Mouse (Mus musculus) liver, embryonic 14.5 days (tissue): ENCODE measurements at regions not wholly inside any gene's neighbourhood (a gene's known extent, or its start where the extent isn't known, plus 50 kb on each side); places are given as distances from the start of the nearest gene placed in this dataset.
"Not testable (repeated sequence)": the region's sequence is repeated elsewhere in the genome, so short reads cannot be mapped to it uniquely, and the experiment has no call there.

Experiments used
- ATAC-seq: fragments of 200-750 bp; cut with Nextera tagmentation; 2 replicates; pipeline ENCODE4 v1.8.0; 2017; ENCODE audit warnings: moderate number of reproducible peaks, mild to moderate bottlenecking, moderate library complexity; ENCODE audit not compliant: insufficient read depth
- DNase-seq, 3 experiments: peaks; one replicate each; pipeline ENCODE4 v3.0.0-alpha.2; 2012 to 2013; ENCODE audit warnings: low read depth in 3 of 3, low spot score in 3 of 3
- H3K27ac ChIP-seq: fragments of 300-500 bp; sonication (generic); 2 replicates; pipeline ENCODE4 v1.5.1; 2014; ENCODE audit warnings: moderate library complexity, mild to moderate bottlenecking, control low read depth, inconsistent platforms
- H3K27me3 ChIP-seq: fragments of 300-500 bp; sonication (generic); 2 replicates; pipeline ENCODE4 v1.6.1; 2014; ENCODE audit warnings: mild to moderate bottlenecking, low read length, moderate library complexity; ENCODE audit not compliant: control insufficient read depth, insufficient read depth
- H3K36me3 ChIP-seq: fragments of 300-500 bp; sonication (generic); replicated peaks from 2 replicates; pipeline ENCODE4 v1.6.1; 2014; ENCODE audit warnings: low read depth; ENCODE audit not compliant: control insufficient read depth, insufficient read depth
- H3K4me1 ChIP-seq, 2 experiments: fragments of 200-500 bp in 1 of 2; fragments of 300-500 bp in 1 of 2; sonication (generic) in 1 of 2; replicated peaks; 2 replicates each; pipeline ENCODE4 v1.6.1; 2012 to 2014; ENCODE audit warnings: antibody characterized with exemption in 1 of 2, inconsistent platforms in 1 of 2, low read length in 1 of 2; ENCODE audit not compliant: control insufficient read depth in 2 of 2, insufficient read depth in 2 of 2
- H3K4me2 ChIP-seq: fragments of 300-500 bp; sonication (generic); 2 replicates; pipeline ENCODE4 v1.6.1; 2014; ENCODE audit warnings: low read depth, mild to moderate bottlenecking, control low read depth, moderate library complexity
- H3K4me3 ChIP-seq, 2 experiments: fragments of 200-500 bp in 1 of 2; fragments of 300-500 bp in 1 of 2; sonication (generic) in 1 of 2; 2 replicates each; pipeline ENCODE4 v1.5.1; 2012 to 2014; ENCODE audit warnings: low read depth in 2 of 2, low read length in 2 of 2, mild to moderate bottlenecking in 2 of 2, control low read depth in 1 of 2, inconsistent platforms in 1 of 2, moderate library complexity in 1 of 2; ENCODE audit not compliant: insufficient read depth in 1 of 2
- H3K9ac ChIP-seq: fragments of 300-500 bp; sonication (generic); replicated peaks from 2 replicates; pipeline ENCODE4 v1.6.1; 2014; ENCODE audit warnings: mild to moderate bottlenecking, control low read depth, moderate library complexity
- H3K9me3 ChIP-seq: fragments of 300-500 bp; sonication (generic); 2 replicates; pipeline ENCODE4 v1.6.1; 2016; ENCODE audit warnings: low read length, mixed read lengths; ENCODE audit not compliant: control insufficient read depth
- CTCF ChIP-seq: IDR thresholded peaks from 2 replicates; pipeline ENCODE4 v1.5.1; 2016; ENCODE audit warnings: antibody characterized with exemption, low read depth, control low read depth
- EP300 ChIP-seq: IDR thresholded peaks from 2 replicates; pipeline ENCODE4 v1.6.1; 2016; ENCODE audit warnings: antibody characterized with exemption, low read depth
- WGBS: fragments of 180-500 bp; shearing (Covaris S2); extraction: QIAGEN DNeasy Blood & Tissue Kit; methylation state at CpG from one replicate; pipeline ENCODE4 v1.1.7; 2014; ENCODE audit not compliant: insufficient replicate concordance; 5-methylcytosine and 5-hydroxymethylcytosine counted together

DNA sequence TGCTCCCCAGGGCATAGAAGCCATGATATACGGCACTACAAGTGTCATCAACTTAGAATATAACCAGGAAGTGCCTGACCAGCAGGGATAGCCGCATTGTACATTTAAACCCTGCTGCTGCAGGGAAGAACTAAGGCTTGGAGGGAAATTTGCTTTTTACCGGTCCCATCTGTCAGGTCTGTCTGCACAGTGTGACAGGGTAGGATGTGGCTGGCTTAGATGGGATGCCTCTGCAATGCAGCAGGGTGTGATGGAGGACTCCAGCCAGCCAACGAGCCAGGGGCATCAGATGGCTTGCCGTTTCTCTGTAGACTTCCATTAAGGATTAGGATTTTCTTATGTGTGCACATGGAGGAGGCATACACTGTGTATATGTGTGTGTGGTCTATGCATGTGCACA is 426.2 kb upstream of the Auts2 start:
- WGBS, result 64% methylated on average over 5 of the region's 5 CpGs
- H3K4me2 ChIP-seq, result no peak overlapping the region
- TF ChIP-seq CTCF (no peak), EP300 (no peak)
- ATAC-seq, result no peak
- no peaks in the 10 kb centered on the region for H3K27me3 ChIP-seq
- no peak overlapping the region for H3K9ac ChIP-seq
- no peak overlapping the region for H3K4me3 ChIP-seq
- no peaks in the 10 kb centered on the region for H3K4me1 ChIP-seq
- no peaks in the 10 kb centered on the region for H3K36me3 ChIP-seq
- no peaks in the 10 kb centered on the region for H3K9me3 ChIP-seq
- no peak for DNase-seq
- H3K27ac ChIP-seq, result no peak overlapping the region

DNA sequence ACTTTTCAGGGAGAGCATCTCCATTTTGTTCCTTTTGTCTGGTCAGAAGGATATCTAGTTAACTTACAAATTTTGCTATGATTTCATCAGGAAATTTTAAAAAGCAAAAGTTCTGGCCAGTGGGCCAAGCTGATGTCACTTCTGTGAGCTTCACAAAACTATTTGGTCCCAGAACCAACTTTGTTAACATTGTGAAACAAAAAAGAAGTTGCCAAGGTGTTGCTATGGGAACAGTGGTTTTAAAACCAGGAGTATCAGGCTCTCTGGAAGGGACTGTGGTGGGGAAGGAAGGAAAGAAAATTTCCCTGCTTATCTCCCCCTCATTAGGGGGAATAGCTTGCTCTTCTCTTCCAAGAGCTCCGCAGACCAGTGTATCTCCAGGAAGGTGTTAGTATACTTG is 416.8 kb upstream of the Auts2 start:
- H3K27ac ChIP-seq, result no peak overlapping the region
- H3K4me2 ChIP-seq, result no peak overlapping the region
- WGBS, result 36% methylated on average over 1 of the region's 1 CpGs
- no peaks in the 10 kb centered on the region for H3K27me3 ChIP-seq
- H3K36me3 ChIP-seq, result no peaks in the 10 kb centered on the region
- H3K9me3 ChIP-seq, result no peaks in the 10 kb centered on the region
- H3K4me1 ChIP-seq, result no peaks in the 10 kb centered on the region
- DNase-seq (no peak), ATAC-seq (no peak)
- H3K9ac ChIP-seq, result no peak overlapping the region
- no peak overlapping the region for H3K4me3 ChIP-seq
- TF ChIP-seq EP300 (no peak), CTCF (no peak)

DNA sequence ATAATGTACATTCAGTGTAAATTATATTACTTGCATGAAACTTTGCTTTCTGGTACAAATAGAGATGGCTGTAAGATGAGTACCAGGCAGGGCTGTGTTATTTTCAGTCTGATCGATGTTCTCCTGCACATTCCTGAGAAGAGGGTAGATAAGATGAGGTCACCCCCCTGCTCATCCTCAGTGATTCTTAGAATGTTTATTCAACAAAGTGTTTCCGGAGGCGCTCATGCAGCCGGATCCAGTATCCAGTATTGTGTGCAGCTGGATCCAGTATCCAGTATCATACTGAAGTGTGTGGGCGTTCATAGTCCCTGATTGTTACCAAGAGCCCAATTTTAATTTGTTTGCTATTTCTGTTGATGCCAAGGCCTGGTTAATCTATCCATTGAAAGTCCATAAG is 413.0 kb upstream of the Auts2 start:
- H3K9ac ChIP-seq, result no peak overlapping the region
- no peaks in the 10 kb centered on the region for H3K9me3 ChIP-seq
- no peak overlapping the region for H3K4me2 ChIP-seq
- no peak for ATAC-seq
- no peak for DNase-seq
- H3K4me1 ChIP-seq, result no peaks in the 10 kb centered on the region
- H3K27ac ChIP-seq, result no peak overlapping the region
- H3K27me3 ChIP-seq, result no peaks in the 10 kb centered on the region
- H3K4me3 ChIP-seq, result no peak overlapping the region
- TF ChIP-seq EP300 (no peak), CTCF (no peak)
- no peaks in the 10 kb centered on the region for H3K36me3 ChIP-seq
- 65% methylated on average over 5 of the region's 5 CpGs for WGBS

DNA sequence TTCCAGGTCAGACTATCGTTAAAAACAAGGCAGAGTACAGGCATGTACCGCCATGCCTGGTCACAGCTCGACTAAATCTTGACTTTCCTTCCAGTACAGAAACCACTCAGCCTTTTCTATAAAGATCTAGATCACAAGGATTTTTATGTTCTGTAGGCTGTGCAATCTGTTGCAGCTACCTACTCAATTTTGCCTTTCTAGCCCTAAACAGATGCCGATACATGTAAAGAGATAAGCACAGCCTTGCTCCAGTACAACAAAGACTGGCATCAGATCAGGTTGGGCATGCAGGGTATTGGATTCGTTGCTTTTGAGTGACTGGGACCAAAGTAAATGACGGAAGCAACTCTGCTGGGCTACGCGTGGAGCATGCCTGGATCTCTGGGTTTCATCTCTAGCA is 411.9 kb upstream of the Auts2 start:
- Histone ChIP-seq H3K4me1 (no peaks in the 10 kb centered on the region), H3K27me3 (no peaks in the 10 kb centered on the region), H3K27ac (no peak overlapping the region), H3K9me3 (no peaks in the 10 kb centered on the region), H3K9ac (no peak overlapping the region), H3K4me3 (no peak overlapping the region), H3K36me3 (no peaks in the 10 kb centered on the region), H3K4me2 (no peak overlapping the region)
- TF ChIP-seq EP300, result no peak
- no peak for TF ChIP-seq CTCF
- 68% methylated on average over 8 of the region's 8 CpGs for WGBS
- DNase-seq, result no peak
- no peak for ATAC-seq

DNA sequence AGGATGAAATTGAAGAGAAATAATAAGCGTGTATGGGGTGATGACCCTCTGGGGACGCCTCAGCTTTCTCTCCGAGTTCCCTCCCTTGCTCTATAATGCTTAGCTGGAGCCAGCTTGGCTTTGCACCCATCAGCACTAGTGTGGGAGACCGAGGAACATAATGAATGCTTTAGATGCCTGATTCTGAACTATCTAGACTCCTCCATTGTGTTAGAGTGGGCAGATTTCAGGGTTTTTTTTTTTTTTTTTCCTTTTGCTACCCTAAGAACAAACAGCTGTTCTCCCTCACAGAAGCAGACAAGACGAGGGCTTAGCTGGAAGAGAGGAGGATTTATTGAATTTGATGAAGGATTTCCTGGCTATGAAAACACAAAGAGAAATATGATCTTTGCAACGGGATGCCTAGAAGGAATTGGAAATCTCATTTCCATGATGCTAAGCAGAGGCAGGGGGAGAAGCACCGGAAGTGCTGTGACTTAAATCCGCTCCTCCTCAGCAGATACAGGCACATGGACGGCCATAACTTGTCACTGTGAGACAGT is 390.4 kb upstream of the Auts2 start:
- H3K9ac ChIP-seq, result no peak overlapping the region
- H3K4me1 ChIP-seq, result no peaks in the 10 kb centered on the region
- WGBS, result 53% methylated on average over 9 of the region's 9 CpGs
- no peaks in the 10 kb centered on the region for H3K27me3 ChIP-seq
- H3K36me3 ChIP-seq, result no peaks in the 10 kb centered on the region
- ATAC-seq (no peak), DNase-seq (no peak)
- H3K27ac ChIP-seq, result no peak overlapping the region
- TF ChIP-seq CTCF (no peak), EP300 (no peak)
- no peak overlapping the region for H3K4me2 ChIP-seq
- H3K9me3 ChIP-seq, result no peaks in the 10 kb centered on the region
- H3K4me3 ChIP-seq, result no peak overlapping the region

DNA sequence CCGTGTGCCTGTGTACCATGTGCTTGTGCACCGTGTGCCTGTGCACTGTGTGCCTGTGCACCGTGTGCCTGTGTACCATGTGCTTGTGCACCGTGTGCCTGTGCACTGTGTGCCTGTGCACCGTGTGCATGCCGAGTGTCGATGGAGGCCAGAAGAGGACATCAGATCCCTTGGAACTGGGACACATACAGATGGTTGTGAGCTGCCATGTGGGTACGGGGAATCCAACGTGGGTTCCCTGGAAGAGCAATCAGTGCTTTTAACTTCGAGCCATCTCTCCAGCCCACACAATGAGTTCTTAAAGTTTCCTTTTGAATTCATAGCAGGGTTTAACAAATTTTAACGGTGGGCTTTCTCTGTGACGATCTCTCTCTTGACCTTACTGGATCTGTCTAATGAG is 386.8 kb upstream of the Auts2 start:
- DNase-seq, H3K36me3 ChIP-seq, H3K4me3 ChIP-seq, H3K27ac ChIP-seq, H3K4me1 ChIP-seq, ATAC-seq, H3K9ac ChIP-seq, H3K27me3 ChIP-seq, H3K9me3 ChIP-seq, H3K4me2 ChIP-seq: not testable (repeated sequence)
- WGBS, result 73% methylated on average over 12 of the region's 12 CpGs
